In the genomic region with DNA sequence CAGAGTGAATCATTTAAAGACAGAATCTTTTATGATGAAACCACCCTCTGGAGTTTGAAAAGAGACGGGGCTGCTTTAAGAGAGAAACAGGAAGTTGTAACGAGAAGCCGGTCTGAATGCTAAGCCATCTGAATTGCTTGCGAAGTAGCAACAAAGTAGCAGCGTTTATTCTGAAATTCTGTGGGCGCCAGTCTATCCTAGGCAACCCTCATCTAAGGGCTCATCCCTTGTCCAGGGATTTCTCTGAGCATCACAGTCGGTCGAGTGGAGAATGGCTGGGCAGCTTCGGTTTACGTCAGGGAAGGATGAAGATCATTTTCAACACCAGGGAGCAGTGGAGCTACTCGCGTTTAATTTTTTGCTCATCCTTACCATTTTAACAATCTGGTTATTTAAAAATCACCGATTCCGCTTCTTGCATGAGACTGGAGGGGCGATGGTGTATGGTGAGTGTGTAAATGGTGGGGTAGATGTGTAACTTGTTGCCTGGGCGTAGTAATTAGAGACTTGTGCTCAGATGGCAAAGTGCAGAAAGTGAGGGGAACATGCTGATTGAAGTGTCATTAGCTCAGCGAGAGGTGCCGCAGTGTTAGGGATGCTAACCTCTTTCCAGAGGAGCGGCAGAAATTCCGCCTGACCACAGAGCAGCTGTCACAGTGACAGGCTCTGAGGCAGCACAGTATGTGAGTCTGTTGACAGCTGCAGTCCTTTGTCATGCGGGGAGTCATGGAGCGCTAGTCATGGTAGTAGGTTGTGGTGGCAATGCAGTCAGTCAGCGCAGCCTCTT, we compare ENCODE assay signal across 8 mouse cellular contexts. TPM values are rescaled to one million over a fixed set of nuclear protein-coding genes. Genes with fewer than 3 reads are reported as not detected.
DNase-seq lines count a peak whose midpoint lies in the region; ATAC-seq and TF ChIP-seq lines count a peak whose summit lies in the region.

Gene Slc9a9 (plus strand): TSS at position 119 of the 787 bp plus-strand sequence.

- H3K36me3 ChIP-seq in small intestine, adult 2 months (ENCODE audit: control insufficient read depth, insufficient read depth, low read length), result no peaks in the 10 kb centered on the region

- TF ChIP-seq POLR2A in small intestine, adult 2 months (IDR thresholded peaks at IDR 0.05; ENCODE audit: low read depth, low read length), result no peak

- no peaks in the 10 kb centered on the region for H3K4me1 ChIP-seq in small intestine, adult 2 months (ENCODE audit: control insufficient read depth, insufficient read depth, insufficient read length, low read length)

- intact Hi-C loops in left cerebral cortex, postnatal 25 days (cut with DNase I), result loop anchor here (1.0 kb wide), 1 partner anchor 133 kb away; no protein-coding TSS in a partner anchor

- H3K27ac ChIP-seq in small intestine, adult 2 months (ENCODE audit: insufficient read depth, low read depth, low read length), result peak within 1 kb of the TSS; percentile 41

- peak; percentile 3 for DNase-seq in kidney, adult 18-20 months
- no peak for DNase-seq in kidney, adult 11 months
- DNase-seq in cerebellum, postnatal 25 days, result peak; percentile 53 to 56
- peak; percentile 25 to 43 for DNase-seq in frontal cortex, postnatal 25 days (ENCODE audit: low spot score in 2 of 2)
- DNase-seq in induced T-regulatory cell, adult 2 months (ENCODE audit: low read depth), result peak; percentile 74
- peak; percentile 61 to 78 for DNase-seq in left cerebral cortex, postnatal 25 days (ENCODE audit: low spot score in 2 of 2)

- peak within 1 kb of the TSS; percentile 60 for H3K4me3 ChIP-seq in small intestine, adult 2 months (ENCODE audit: low read depth, low read length)

- peak; percentile 60 for ATAC-seq in megakaryocyte-erythroid progenitor cell, adult 5-6 weeks (replicated peaks; ENCODE audit: low FRiP score, low TSS enrichment, poor library complexity, severe bottlenecking)

- no peaks in the 10 kb centered on the region for H3K27me3 ChIP-seq in small intestine, adult 2 months (ENCODE audit: control insufficient read depth, insufficient read depth, low read length)

- no peak for TF ChIP-seq CTCF in small intestine, adult 2 months (IDR thresholded peaks at IDR 0.05; ENCODE audit: extremely low read depth, insufficient read length, insufficient replicate concordance, low read depth, low read length)

- 2% methylated on average over 23 of the region's 23 CpGs for WGBS in small intestine, adult 2 months

RNA-seq across cellular contexts. Expression of gene Slc9a9, which starts in this region (rescaled TPM):
- 10 to 100 TPM; 17.9 to 24.0 TPM for total RNA-seq in left cerebral cortex, postnatal 25 days (2021)
- total RNA-seq in megakaryocyte-erythroid progenitor cell, adult 5-6 weeks (2014; fragmentation: Nextera tagmentation), result 3.0 and 5.7 TPM in 2 replicates
- total RNA-seq in megakaryocyte-erythroid progenitor cell, adult 5-6 weeks (2017), result 2.9 and 6.1 TPM in 2 replicates
- 0.69 and 1.3 TPM in 2 replicates for polyA plus RNA-seq in small intestine, adult 2 months (2012; rRNA removed)
